Mouse (Mus musculus): ENCODE measurements around the gene Cdc37.

- TF ChIP-seq POLR2A (IDR thresholded peaks at IDR 0.05; ENCODE audit: borderline replicate concordance, control insufficient read depth, low read depth, low read length), result no peak
- no peak for TF ChIP-seq CTCF (IDR thresholded peaks at IDR 0.05; ENCODE audit: control insufficient read depth, insufficient read depth, low read length)
Observed at GRCm38 (mm10) chr9:21149077-21149653, 617 bp downstream of the Cdc37 start.
